Mouse (Mus musculus): ENCODE measurements around the gene Apobr.

Gene Apobr

GRCm38 (mm10) chr7:126584506-126584977 lies at the start of gene Apobr:
Gene Apobr, plus strand, starts transcription at chr7:126584942.
- no peak for DNase-seq (ENCODE audit: extremely low spot score)

GRCm38 (mm10) chr7:126535766-126536165 lies 49.0 kb upstream of the Apobr start:
- peak; percentile 41 for DNase-seq (ENCODE audit: extremely low spot score)

- DNase-seq (ENCODE audit: extremely low spot score), result no peak
These were observed 48.3 kb upstream of the Apobr start for GRCm38 (mm10) chr7:126536466-126536865.

GRCm38 (mm10) chr7:126537820-126538585 lies 46.7 kb upstream of the Apobr start:
- peak; percentile 27 for DNase-seq (ENCODE audit: extremely low spot score)

DNA sequence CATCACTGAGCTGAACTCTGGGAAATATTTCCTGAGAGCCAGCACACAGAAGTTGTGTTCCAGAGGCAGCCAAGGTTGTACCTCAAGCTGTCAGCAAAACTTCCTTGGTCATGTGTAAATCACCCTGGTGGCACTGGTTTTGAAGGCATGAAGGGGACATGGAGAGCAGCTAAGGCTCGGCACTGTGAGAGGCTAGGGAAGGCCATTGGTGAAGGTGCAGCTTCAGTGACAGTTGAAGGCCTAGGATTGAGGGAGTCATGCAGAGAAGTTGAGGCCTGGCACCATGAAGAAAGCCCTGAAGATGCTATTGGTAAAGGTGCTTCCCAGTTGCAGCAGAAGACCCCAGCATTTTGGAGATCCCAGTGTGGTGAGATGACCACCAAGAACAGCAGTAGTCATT lies 43.1 kb upstream of the Apobr start:
- no peak for DNase-seq (ENCODE audit: extremely low spot score)

DNA sequence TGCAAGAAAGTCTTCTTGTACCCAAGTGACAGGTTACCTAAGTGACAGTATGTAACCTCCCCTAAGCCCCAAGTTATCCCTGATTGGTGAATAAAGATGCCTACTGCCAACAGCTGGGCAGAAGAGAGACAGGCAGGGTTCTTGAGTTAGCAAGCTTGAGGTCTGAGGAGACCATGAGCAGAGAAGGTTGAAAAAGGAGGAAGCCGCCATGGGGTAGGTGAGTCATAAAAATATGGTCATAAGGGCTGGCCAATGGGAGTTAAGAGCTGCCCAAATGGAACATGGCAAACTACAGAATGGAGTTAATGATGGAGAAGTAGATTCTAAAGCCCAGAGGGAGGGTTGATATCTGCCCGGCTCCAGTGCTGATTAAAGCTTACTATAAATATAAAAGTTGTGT lies 39.1 kb upstream of the Apobr start:
- DNase-seq (ENCODE audit: extremely low spot score), result no peak

DNA sequence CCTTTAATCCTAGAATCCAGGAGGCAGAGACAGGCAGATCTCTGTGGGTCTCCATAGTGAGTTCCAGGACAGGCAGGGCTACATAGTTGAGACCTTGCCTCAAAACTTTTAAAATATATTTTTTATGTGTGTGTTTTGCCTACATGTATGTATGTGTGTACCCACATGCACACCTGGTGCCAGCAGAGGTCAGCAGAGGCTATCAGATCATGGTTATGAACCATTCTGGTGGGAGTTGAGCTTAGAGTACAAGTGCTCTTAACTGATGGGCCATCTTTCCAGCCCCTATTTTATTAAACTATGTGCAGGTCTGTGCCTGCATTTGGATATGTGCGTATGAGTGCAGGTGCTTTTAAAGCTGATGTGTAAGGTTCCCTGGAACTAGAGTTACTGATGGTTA lies 29.9 kb upstream of the Apobr start:
- no peak for DNase-seq (ENCODE audit: extremely low spot score)

DNA sequence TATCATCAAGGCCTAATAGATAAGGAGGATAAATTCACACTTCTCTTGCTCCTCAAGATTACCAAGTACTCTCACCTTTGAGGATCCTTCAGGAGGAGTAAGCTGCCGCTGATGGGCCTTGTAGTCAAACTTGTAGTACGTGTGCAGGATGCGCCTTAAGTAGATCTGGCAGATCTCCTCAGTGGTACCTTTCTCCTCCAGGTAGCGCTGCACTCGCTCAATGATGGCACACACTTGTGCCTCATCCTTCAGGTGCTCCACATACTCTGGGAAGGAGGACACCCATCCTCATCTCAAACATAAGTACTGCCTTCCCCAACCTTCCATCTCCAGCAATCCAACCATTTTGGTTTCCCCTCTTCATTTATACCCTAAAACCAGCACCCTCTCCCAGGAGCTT lies 28.1 kb upstream of the Apobr start:
- DNase-seq (ENCODE audit: extremely low spot score), result no peak

GRCm38 (mm10) chr7:126565693-126566092 lies 19.0 kb upstream of the Apobr start:
- no peak for DNase-seq (ENCODE audit: extremely low spot score)

DNA sequence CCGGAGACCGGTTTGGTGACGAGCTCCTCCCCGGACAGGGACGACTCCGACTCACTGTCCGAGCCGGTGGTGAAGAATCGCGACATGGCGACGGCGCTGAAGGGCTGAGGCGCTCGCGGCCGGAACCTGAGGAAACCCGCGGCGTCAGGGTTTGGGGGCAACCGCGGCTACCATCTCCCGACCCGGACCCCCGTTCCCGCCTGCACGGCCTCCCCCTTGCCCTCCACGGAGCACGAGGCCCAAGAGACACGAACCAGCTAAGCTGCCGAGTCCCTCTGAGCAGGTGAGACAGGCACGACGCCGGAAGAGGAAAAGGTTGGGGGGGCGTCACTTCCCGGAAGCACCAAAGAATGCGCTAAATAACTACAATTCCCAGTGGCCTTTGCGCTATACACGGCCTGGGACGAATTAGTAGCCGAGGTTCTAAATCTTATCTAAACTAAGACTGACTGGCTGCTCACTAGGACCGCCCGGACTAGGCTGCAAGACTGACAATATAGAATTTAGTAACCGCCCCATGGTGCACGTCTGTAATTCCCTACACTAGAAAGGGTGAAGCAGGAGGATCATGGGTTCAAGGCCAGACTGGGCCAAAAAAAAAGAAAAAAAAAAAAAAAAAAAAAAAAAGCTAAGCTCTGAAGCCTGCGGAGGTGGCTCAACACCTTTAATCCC lies 18.5 kb upstream of the Apobr start, which contains the start of gene Eif3c:
TSS of gene Eif3c (minus strand) at position 318 of the 672 bp plus-strand sequence.
- DNase-seq (ENCODE audit: extremely low spot score), result peak; percentile 87

GRCm38 (mm10) chr7:126576946-126577345 lies 7.8 kb upstream of the Apobr start:
- DNase-seq (ENCODE audit: extremely low spot score), result peak; percentile 49

GRCm38 (mm10) chr7:126579172-126579571 lies 5.6 kb upstream of the Apobr start:
- DNase-seq (ENCODE audit: extremely low spot score), result peak; percentile 16

DNA sequence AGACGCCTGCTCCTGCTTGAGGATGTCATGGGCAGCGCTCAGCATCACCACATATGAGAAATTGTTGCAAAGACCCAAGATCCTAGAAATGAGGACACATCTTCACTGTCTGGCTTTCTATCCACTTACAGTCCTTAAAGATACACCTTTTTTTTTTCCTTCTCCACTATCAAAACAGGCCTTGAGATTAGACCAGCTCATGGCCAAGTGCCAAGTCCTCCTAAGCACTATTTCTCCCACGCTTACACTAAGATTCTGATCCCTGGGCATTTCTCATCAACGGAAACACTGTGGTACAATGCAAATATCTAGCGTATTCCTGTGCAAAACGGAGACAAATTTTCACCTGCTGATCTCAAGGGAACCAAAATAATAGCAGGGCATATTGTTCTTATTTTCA lies 3.1 kb upstream of the Apobr start:
- DNase-seq (ENCODE audit: extremely low spot score), result no peak

DNA sequence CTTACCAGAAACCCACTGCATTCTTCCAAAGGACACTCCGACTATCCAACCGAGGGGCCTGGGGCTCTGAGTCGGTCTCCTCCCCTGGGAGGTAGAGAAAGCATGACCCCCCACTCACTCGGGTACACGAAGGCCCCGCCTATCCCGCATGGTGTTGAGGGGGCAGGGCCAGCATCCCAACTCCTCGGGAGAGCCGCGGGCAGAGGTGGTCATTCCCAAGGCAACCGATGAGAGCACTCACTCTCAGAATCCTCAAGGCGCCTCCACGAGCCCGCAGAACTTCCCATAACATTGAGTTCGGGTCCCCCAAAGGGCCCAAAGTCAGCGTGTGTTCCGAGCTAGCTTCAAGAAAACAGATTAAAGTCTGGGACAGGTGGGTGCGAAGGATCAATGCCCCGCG lies 2.0 kb upstream of the Apobr start:
- peak; percentile 58 for DNase-seq (ENCODE audit: extremely low spot score)

- peak; percentile 86 for DNase-seq (ENCODE audit: extremely low spot score)
These were observed 1.5 kb upstream of the Apobr start for GRCm38 (mm10) chr7:126583251-126583709.

GRCm38 (mm10) chr7:126583761-126584160 lies 981 bp upstream of the Apobr start:
- no peak for DNase-seq (ENCODE audit: extremely low spot score)

- no peak for DNase-seq (ENCODE audit: extremely low spot score)
These were observed 975 bp downstream of the Apobr start, which contains the start of gene Cln3 for GRCm38 (mm10) chr7:126585717-126586116. Gene Cln3, minus strand, starts transcription at chr7:126585817.

DNA sequence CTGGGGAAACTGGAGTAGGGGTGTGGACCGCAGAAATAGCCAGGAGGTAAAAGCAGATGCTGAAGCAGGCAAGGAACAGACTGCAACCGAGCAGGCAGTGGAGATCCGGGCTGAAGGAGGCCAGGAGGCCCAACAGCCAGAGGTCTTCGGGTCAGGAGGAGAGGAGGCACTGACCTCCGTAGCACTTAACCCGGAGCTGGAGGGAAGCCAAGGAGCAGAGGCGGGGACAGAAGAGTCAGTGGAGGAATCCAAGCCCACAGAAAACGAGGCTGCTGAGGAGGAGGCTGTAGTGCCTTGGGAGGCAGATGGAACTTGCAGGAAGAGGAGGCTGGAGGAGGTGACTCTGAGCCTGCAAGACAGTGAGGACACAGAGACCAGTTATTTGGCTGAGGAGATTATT lies 2.1 kb downstream of the Apobr start:
- DNase-seq (ENCODE audit: extremely low spot score), result no peak

DNA sequence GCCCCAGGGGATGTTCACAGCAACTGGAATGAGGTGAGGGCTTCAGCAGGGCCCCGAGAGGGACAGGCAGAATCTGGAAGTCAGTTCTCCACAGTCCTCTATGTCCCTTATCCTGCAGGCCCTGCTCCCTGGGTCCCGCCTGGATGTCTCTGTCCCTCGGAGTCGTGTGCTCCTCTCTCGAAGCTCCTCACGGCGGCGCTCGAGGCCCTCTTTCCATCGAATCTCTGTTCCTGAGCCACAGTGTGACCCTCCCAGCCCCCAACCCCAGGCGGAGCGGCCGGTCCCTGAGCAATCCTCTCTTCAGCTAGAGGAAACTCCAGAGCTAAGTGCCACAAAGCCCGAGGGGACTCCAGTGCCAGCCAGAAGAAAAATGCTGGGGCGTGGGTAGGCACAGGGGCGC lies 3.0 kb downstream of the Apobr start:
- DNase-seq (ENCODE audit: extremely low spot score), result peak; percentile 76

- DNase-seq (ENCODE audit: extremely low spot score), result no peak
These were observed 10.3 kb downstream of the Apobr start, which contains the start of gene Il27 for GRCm38 (mm10) chr7:126594862-126595561. Gene Il27, minus strand, starts transcription at chr7:126594941.

- no peak for DNase-seq (ENCODE audit: extremely low spot score)
These were observed 11.1 kb downstream of the Apobr start for GRCm38 (mm10) chr7:126595890-126596289.

DNA sequence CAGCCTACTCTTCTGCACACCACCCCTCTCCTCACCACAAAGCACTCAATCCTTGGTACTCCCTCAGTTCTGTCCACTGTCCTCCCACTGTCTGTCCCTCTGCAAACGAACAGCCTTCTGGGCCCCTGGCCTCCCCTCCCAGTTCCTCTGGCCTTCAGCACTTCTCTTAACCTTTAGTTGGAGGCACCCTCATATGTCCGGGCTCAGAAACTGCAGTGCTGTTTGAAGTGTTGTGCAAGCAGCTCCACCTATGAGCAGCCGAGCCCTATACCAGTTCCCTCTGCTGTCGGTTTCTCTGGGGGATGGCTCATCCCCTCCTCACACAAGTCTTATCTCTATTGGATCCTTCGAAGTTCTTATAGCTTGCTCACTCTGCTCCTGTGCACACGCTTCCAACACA lies 11.7 kb downstream of the Apobr start:
- no peak for DNase-seq (ENCODE audit: extremely low spot score)

Data from embryo, embryonic 9.5 days (tissue).